Mouse (Mus musculus) heart, postnatal 0 days (tissue): ENCODE results near the gene Cdkal1. TPM values are rescaled to one million over a fixed set of nuclear protein-coding genes. Genes with fewer than 3 reads are reported as not detected.

Experiments
- ATAC-seq: fragments of 200-750 bp; cut with Nextera tagmentation; 2 replicates; pipeline ENCODE4 v1.8.0; 2017; ENCODE audit warnings: low read depth, moderate number of reproducible peaks, moderate library complexity; ENCODE audit not compliant: insufficient read depth
- DNase-seq: peaks from one replicate; pipeline ENCODE4 v3.0.0-alpha.2; 2016; ENCODE audit warnings: low spot score
- H3K27ac ChIP-seq: fragments of 300-500 bp; sonication (generic); 2 replicates; pipeline ENCODE4 v1.5.1; 2014; ENCODE audit warnings: low read depth, mild to moderate bottlenecking
- H3K27me3 ChIP-seq: fragments of 300-500 bp; sonication (generic); 2 replicates; pipeline ENCODE4 v1.6.1; 2014; ENCODE audit warnings: low read length, mixed read lengths; ENCODE audit not compliant: control insufficient read depth, insufficient read depth
- H3K36me3 ChIP-seq: fragments of 300-500 bp; sonication (generic); replicated peaks from 2 replicates; pipeline ENCODE4 v1.6.1; 2014; ENCODE audit warnings: low read length, mixed read lengths; ENCODE audit not compliant: control insufficient read depth, insufficient read depth
- H3K4me1 ChIP-seq: fragments of 300-500 bp; sonication (generic); 2 replicates; pipeline ENCODE4 v1.6.1; 2014; ENCODE audit warnings: antibody characterized with exemption; ENCODE audit not compliant: control insufficient read depth, insufficient read depth
- H3K4me2 ChIP-seq: fragments of 300-500 bp; sonication (generic); 2 replicates; pipeline ENCODE4 v1.6.1; 2014; ENCODE audit warnings: low read depth, mild to moderate bottlenecking, low read length, moderate library complexity
- H3K4me3 ChIP-seq: fragments of 300-500 bp; sonication (generic); 2 replicates; pipeline ENCODE4 v1.5.1; 2014; ENCODE audit warnings: low read depth, low read length
- H3K9ac ChIP-seq: fragments of 300-500 bp; sonication (generic); replicated peaks from 2 replicates; pipeline ENCODE4 v1.6.1; 2014; ENCODE audit warnings: low read depth, low read length, mixed read lengths
- H3K9me3 ChIP-seq: fragments of 300-500 bp; sonication (generic); replicated peaks from 2 replicates; pipeline ENCODE4 v1.6.1; 2016; ENCODE audit warnings: low read length; ENCODE audit not compliant: control insufficient read depth
- CTCF ChIP-seq: IDR thresholded peaks from 2 replicates; pipeline ENCODE4 v1.5.1; 2016; ENCODE audit warnings: antibody characterized with exemption, control low read depth, low read depth
- EP300 ChIP-seq: IDR thresholded peaks from 2 replicates; pipeline ENCODE4 v1.6.1; 2016; ENCODE audit warnings: antibody characterized with exemption, low read depth
- WGBS: fragments of 180-500 bp; shearing (Covaris S2); extraction: QIAGEN DNeasy Blood & Tissue Kit; methylation state at CpG from one replicate; pipeline ENCODE4 v1.1.7; 2014; 5-methylcytosine and 5-hydroxymethylcytosine counted together
- polyA plus RNA-seq: library from polyadenylated mRNA; unstranded; fragments of >200 nt; fragmentation: Nextera tagmentation; extraction: Ambion mirVana; gene quantifications from 2 replicates; pipeline ENCODE4 v1.2.1, GENCODE M21; 2015
- total RNA-seq: library from RNA; depleted of rRNA; stranded (reverse); fragments of >200 nt; gene quantifications from 2 replicates; pipeline ENCODE4 v1.2.3, GENCODE M21; 2014; ENCODE audit warnings: low replicate concordance

Gene Cdkal1
- total and polyA plus RNA-seq, 2 experiments from 2014 or later: 9.6 to 17.6 TPM

DNA sequence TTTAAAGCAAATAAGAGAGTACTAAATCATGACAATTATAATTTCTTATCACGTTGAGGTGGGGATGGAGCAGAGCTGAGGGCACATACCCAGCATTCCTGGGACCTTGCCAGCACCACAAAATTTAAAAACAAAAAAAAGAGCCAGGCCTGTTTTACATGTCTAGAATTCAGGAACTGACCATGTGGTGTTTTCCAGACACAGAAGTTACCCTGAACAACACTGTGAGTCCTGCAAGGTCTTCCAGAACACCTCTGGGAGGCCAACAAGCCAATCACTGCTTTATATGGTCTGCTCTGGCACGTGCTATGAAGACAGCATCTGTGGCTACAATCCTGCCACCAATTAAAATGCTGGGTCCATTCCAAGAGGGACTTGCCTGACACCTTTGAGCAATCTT is 305.7 kb downstream of the Cdkal1 start:
- ATAC-seq (peak; percentile 88), DNase-seq (peak; percentile 49)
- no peak overlapping the region for H3K9ac ChIP-seq
- H3K27me3 ChIP-seq: no peaks in the 10 kb centered on the region
- H3K36me3 ChIP-seq: no peaks in the 10 kb centered on the region
- TF ChIP-seq CTCF: no peak
- no peak; the same call in 1 of the 2 replicates for TF ChIP-seq EP300
- H3K9me3 ChIP-seq: no peaks in the 10 kb centered on the region
- H3K27ac ChIP-seq: peak overlapping the region; percentile 75
- WGBS: 22% methylated on average over 2 of the region's 2 CpGs
- 0 out of 2 replicates have a peak, but pooled peaks cover 11% of the 10 kb centered on the region for H3K4me1 ChIP-seq
- no peak overlapping the region for H3K4me3 ChIP-seq
- H3K4me2 ChIP-seq: no peak overlapping the region

DNA sequence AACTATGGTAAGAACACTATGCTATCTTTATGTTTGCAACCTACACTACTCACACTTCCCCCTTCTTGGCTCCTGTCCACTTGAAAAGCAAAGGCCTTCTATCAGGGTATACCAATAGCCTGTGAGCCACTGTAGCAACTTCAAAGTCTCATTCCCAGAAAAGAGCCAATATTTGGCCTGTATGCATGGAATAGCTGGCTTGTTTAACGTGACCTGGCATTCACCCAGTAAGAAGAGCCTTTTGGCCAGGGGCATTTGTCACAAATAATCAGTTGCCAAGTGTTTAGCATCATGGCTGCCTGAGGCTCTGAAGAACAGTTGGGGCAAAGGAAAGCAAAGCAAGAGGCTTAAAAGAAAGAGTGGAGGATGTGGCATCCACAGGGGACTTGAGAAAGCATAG is 317.6 kb downstream of the Cdkal1 start:
- H3K27ac ChIP-seq: no peak overlapping the region
- no peak for ATAC-seq
- WGBS: 60% methylated on average over 1 of the region's 1 CpGs

DNA sequence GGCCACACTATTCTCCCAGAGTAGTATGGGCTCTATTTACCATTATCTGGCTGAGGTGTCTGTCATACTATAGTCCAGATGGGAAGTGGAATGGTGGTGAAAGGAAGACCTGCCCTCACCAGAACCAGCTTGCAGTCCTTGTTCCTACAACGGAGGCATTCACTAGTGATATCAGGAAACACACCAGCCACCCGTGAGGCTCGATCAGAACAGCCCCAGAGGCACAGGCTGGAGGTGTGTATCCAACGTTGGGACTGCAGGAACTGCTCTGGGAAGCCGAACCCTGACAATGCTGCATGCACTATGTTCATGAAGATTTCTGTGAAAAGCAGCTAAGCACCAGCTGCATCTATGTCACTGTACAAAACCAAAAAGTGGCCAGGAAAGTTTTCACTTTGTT is 321.9 kb downstream of the Cdkal1 start:
- H3K36me3 ChIP-seq: no peaks in the 10 kb centered on the region
- H3K9me3 ChIP-seq: no peaks in the 10 kb centered on the region
- TF ChIP-seq CTCF (no peak), EP300 (no peak)
- ATAC-seq (no peak), DNase-seq (no peak)
- 28% methylated on average over 5 of the region's 5 CpGs for WGBS
- H3K27me3 ChIP-seq: no peaks in the 10 kb centered on the region
- no peak overlapping the region for H3K4me2 ChIP-seq
- H3K9ac ChIP-seq: no peak overlapping the region
- no peaks in the 10 kb centered on the region for H3K4me1 ChIP-seq
- H3K4me3 ChIP-seq: no peak overlapping the region
- no peak overlapping the region for H3K27ac ChIP-seq

More for the DNA sequence above, 317.6 kb downstream of the Cdkal1 start:
- Histone ChIP-seq H3K9ac (no peak overlapping the region), H3K4me3 (no peak overlapping the region), H3K4me2 (no peak overlapping the region), H3K27me3 (no peaks in the 10 kb centered on the region), H3K9me3 (no peaks in the 10 kb centered on the region), H3K4me1 (no peaks in the 10 kb centered on the region), H3K36me3 (no peaks in the 10 kb centered on the region)
- no peak for TF ChIP-seq EP300
- TF ChIP-seq CTCF: no peak
- no peak for DNase-seq

DNA sequence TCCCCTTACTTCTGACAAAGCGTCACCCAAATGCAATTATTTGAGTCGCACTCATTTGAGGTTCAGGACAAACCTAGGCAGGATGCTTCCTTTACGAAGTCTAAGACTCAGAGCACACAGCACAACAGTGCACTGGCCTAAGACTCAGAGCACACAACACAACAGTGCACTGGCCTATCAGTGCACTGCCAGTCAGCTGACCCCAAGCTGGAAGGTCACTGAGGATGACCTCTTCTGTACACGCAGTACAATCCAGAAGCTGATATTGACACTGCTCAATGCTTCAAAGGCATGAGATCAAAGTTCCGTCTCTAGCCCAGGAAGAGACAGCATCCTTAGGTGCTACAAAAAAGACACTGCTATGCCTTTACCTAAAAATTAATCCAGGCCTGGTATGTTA is 327.1 kb downstream of the Cdkal1 start:
- no peaks in the 10 kb centered on the region for H3K27me3 ChIP-seq
- TF ChIP-seq EP300 (no peak), CTCF (no peak)
- no peaks in the 10 kb centered on the region for H3K36me3 ChIP-seq
- H3K4me3 ChIP-seq: no peak overlapping the region
- no peak overlapping the region for H3K9ac ChIP-seq
- no peak overlapping the region for H3K4me2 ChIP-seq
- WGBS: 84% methylated on average over 5 of the region's 5 CpGs
- ATAC-seq: no peak
- no peaks in the 10 kb centered on the region for H3K9me3 ChIP-seq
- no peaks in the 10 kb centered on the region for H3K4me1 ChIP-seq
- no peak for DNase-seq
- H3K27ac ChIP-seq: no peak overlapping the region

DNA sequence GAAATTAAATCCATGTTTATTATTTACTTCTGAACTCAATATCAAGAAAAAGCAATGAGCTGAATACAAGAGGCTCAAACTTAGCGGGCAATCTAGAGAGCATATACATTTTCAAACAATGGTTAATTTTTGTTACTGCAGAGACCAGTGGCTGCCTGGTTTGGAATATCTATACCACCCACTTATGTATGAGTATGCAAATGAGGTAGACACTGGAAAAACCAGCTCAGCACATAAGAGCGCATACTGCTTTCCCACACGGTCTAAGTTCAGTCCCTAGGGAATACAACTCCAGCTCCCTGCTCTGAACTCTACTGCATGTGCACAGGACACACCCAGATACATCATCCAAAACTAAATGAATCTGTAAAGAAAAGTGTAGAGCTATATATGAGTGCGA is 334.2 kb downstream of the Cdkal1 start:
- WGBS: 84% methylated on average over 4 of the region's 4 CpGs
- Histone ChIP-seq H3K4me2 (no peak overlapping the region), H3K9me3 (no peaks in the 10 kb centered on the region), H3K36me3 (peaks cover 9% of the 10 kb centered on the region), H3K4me1 (no peaks in the 10 kb centered on the region), H3K4me3 (no peak overlapping the region), H3K27ac (no peak overlapping the region), H3K9ac (no peak overlapping the region), H3K27me3 (no peaks in the 10 kb centered on the region)
- DNase-seq: no peak
- TF ChIP-seq EP300: no peak
- TF ChIP-seq CTCF: no peak
- ATAC-seq: no peak

DNA sequence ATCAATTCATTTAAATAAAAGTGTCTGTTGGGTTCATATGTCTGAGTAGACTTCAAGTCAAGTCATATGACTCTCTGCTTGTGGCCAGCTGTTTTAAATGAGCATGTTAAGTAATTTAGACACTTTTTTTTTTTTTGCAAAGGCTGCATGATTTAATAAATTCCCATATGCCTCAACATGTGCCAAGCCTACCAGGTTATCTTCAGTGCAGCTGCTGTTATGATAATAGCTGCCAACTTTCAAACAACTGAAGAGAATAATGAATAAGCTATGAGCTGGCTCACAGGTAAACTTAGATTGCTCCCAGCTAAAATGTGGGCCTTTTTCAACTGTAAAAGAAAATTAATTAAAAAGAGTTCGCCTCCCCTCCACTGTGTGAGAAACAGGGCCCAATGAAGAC is 341.4 kb downstream of the Cdkal1 start:
- Histone ChIP-seq H3K9ac (no peak overlapping the region), H3K36me3 (peaks cover 10% of the 10 kb centered on the region), H3K27me3 (no peaks in the 10 kb centered on the region), H3K27ac (no peak overlapping the region), H3K4me2 (no peak overlapping the region), H3K4me3 (no peak overlapping the region), H3K4me1 (no peaks in the 10 kb centered on the region), H3K9me3 (no peaks in the 10 kb centered on the region)
- no peak for TF ChIP-seq CTCF
- no peak for TF ChIP-seq EP300
- 87% methylated on average over 1 of the region's 1 CpGs for WGBS
- DNase-seq (no peak), ATAC-seq (no peak)
